ENCODE assay signal across 13 mouse cellular contexts in the genomic region with DNA sequence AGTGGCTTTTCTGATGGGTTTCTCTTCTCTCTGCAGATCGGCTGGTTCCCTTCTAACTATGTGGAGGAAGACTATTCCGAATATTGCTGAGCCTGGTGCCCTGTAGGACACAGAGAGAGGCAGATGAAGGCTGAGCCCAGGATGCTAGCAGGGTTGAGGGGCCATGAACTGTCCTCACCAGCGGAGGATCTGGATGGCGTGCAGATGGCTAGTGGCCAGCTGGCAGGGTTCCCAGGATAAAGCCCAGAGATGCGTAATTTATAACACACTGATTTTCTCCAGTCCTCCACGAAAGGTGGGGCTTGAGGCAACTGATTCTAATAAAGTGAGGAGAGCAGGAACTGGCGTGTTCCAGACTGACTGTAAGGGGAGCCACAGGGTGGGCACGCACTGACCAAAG. TPM values are rescaled to one million over a fixed set of nuclear protein-coding genes. Genes with fewer than 3 reads are reported as not detected.
A peak's percentile ranks its signal among the peaks of the same experiment; 100 is the strongest.
DNase-seq lines count a peak whose midpoint lies in the region; ATAC-seq lines count a peak whose summit lies in the region.
"Had no signal": no experiment of that assay in that cellular context is flagged by ENCODE, and none has a peak within 500 bp of the region (broad histone marks: within the 10 kb centered on the region; RNA-seq: fewer than 3 reads in every experiment).

No protein-coding gene starts in this region.

- no peaks in the 10 kb centered on the region for H3K9me3 ChIP-seq in hindbrain, embryonic 13.5 days
- no peaks in the 10 kb centered on the region for H3K9me3 ChIP-seq in hindbrain, embryonic 14.5 days (ENCODE audit: control insufficient read depth, low read length)
- no peaks in the 10 kb centered on the region for H3K9me3 ChIP-seq in neural tube, embryonic 14.5 days (ENCODE audit: control insufficient read depth, low read length)
- H3K9me3 ChIP-seq: heart, embryonic 10.5 days; limb, embryonic 10.5 days; lung, embryonic 15.5 days; midbrain, embryonic 15.5 days had no signal

- H3K4me2 ChIP-seq in hindbrain, embryonic 13.5 days: no peak overlapping the region
- no peak overlapping the region for H3K4me2 ChIP-seq in hindbrain, embryonic 14.5 days (replicated peaks)
- no peak overlapping the region for H3K4me2 ChIP-seq in neural tube, embryonic 14.5 days (ENCODE audit: low read depth, low read length)
- H3K4me2 ChIP-seq: lung, embryonic 15.5 days; midbrain, embryonic 15.5 days had no signal

- no peak overlapping the region for H3K4me3 ChIP-seq in hindbrain, embryonic 13.5 days
- H3K4me3 ChIP-seq in hindbrain, embryonic 14.5 days (replicated peaks; ENCODE audit: low read length): no peak overlapping the region
- H3K4me3 ChIP-seq in neural tube, embryonic 14.5 days (ENCODE audit: low read depth, low read length): no peak overlapping the region
- H3K4me3 ChIP-seq: heart, embryonic 10.5 days; limb, embryonic 10.5 days; lung, embryonic 15.5 days; midbrain, embryonic 15.5 days had no signal

- DNase-seq in hindbrain, embryonic 14.5 days (ENCODE audit: low spot score): no peak
- no peak for DNase-seq in neural tube, embryonic 10.5 days (ENCODE audit: extremely low spot score, low spot score)
- peak; percentile 91 for DNase-seq in adrenal gland, postnatal 14 days
- peak; percentile 46 to 66 for DNase-seq in kidney, postnatal 4 days
- no peak for DNase-seq in urinary bladder, adult 2 months (ENCODE audit: low spot score)
- DNase-seq in gastrocnemius, adult 18-20 months (ENCODE audit: low spot score): no peak

- ATAC-seq in hindbrain, embryonic 13.5 days (ENCODE audit: low FRiP score): 0 out of 2 replicates have a peak, but pooled peaks have one; percentile 46
- no peak for ATAC-seq in hindbrain, embryonic 14.5 days (ENCODE audit: low FRiP score)
- ATAC-seq in neural tube, embryonic 14.5 days (ENCODE audit: low read depth): peak; percentile 42; the same call in 1 of the 2 replicates
- ATAC-seq: midbrain, embryonic 15.5 days had no signal

- H3K9ac ChIP-seq in hindbrain, embryonic 13.5 days: no peak overlapping the region
- no peak overlapping the region for H3K9ac ChIP-seq in hindbrain, embryonic 14.5 days
- H3K9ac ChIP-seq in neural tube, embryonic 14.5 days (replicated peaks; ENCODE audit: low read depth, low read length): no peak overlapping the region
- H3K9ac ChIP-seq: lung, embryonic 15.5 days; midbrain, embryonic 15.5 days had no signal

- H3K27me3 ChIP-seq in hindbrain, embryonic 13.5 days: no peaks in the 10 kb centered on the region
- no peaks in the 10 kb centered on the region for H3K27me3 ChIP-seq in hindbrain, embryonic 14.5 days (ENCODE audit: control insufficient read depth, insufficient read depth, low read length)
- H3K27me3 ChIP-seq in neural tube, embryonic 14.5 days (ENCODE audit: control insufficient read depth, insufficient read depth, low read length): no peaks in the 10 kb centered on the region
- H3K27me3 ChIP-seq: CH12.LX; lung, embryonic 15.5 days; midbrain, embryonic 15.5 days had no signal

- no peaks in the 10 kb centered on the region for H3K36me3 ChIP-seq in hindbrain, embryonic 13.5 days
- H3K36me3 ChIP-seq in hindbrain, embryonic 14.5 days (replicated peaks; ENCODE audit: control insufficient read depth, insufficient read depth): no peaks in the 10 kb centered on the region
- no peaks in the 10 kb centered on the region for H3K36me3 ChIP-seq in neural tube, embryonic 14.5 days (ENCODE audit: control insufficient read depth, insufficient read depth, low read length)
- H3K36me3 ChIP-seq: heart, embryonic 10.5 days; limb, embryonic 10.5 days; lung, embryonic 15.5 days; midbrain, embryonic 15.5 days had no signal

- WGBS in hindbrain, embryonic 13.5 days: 80% methylated on average over 8 of the region's 8 CpGs
- WGBS in hindbrain, embryonic 14.5 days: 67% methylated on average over 8 of the region's 8 CpGs
- 60% methylated on average over 8 of the region's 8 CpGs for WGBS in neural tube, embryonic 14.5 days

- H3K4me1 ChIP-seq in hindbrain, embryonic 13.5 days (replicated peaks): no peaks in the 10 kb centered on the region
- no peaks in the 10 kb centered on the region for H3K4me1 ChIP-seq in hindbrain, embryonic 14.5 days (replicated peaks; ENCODE audit: control insufficient read depth, insufficient read depth, low read length)
- no peaks in the 10 kb centered on the region for H3K4me1 ChIP-seq in neural tube, embryonic 14.5 days (ENCODE audit: control insufficient read depth, insufficient read depth, low read length)
- H3K4me1 ChIP-seq: heart, embryonic 10.5 days; limb, embryonic 10.5 days; lung, embryonic 15.5 days; midbrain, embryonic 15.5 days had no signal

- no peak overlapping the region for H3K27ac ChIP-seq in hindbrain, embryonic 13.5 days
- no peak overlapping the region for H3K27ac ChIP-seq in hindbrain, embryonic 14.5 days
- H3K27ac ChIP-seq in neural tube, embryonic 14.5 days (ENCODE audit: low read depth, low read length): no peak overlapping the region
- H3K27ac ChIP-seq: heart, embryonic 10.5 days; limb, embryonic 10.5 days; lung, embryonic 15.5 days; midbrain, embryonic 15.5 days had no signal

RNA-seq across cellular contexts. Expression of gene Adgre1, which starts 30.9 kb away (rescaled TPM):
- polyA plus RNA-seq in hindbrain, embryonic 13.5 days (2015; fragmentation: Nextera tagmentation; extraction: Ambion mirVana): 4.7 and 6.9 TPM in 2 replicates
- 4.9 and 5.5 TPM in 2 replicates for polyA plus RNA-seq in hindbrain, embryonic 14.5 days (2014; fragmentation: Nextera tagmentation; extraction: Ambion mirVana)
- 2.3 and 6.1 TPM in 2 replicates for polyA plus RNA-seq in neural tube, embryonic 14.5 days (2014; fragmentation: Nextera tagmentation; extraction: Ambion mirVana)
- 4.8 and 5.9 TPM in 2 replicates for total RNA-seq in adrenal gland, postnatal 14 days (2021)
- polyA plus RNA-seq in urinary bladder, adult 2 months (2012; rRNA removed): 15.9 and 18.6 TPM in 2 replicates
- total RNA-seq in gastrocnemius, adult 18-20 months (2021): 1 to 10 TPM; 1.2 to 2.1 TPM

RNA-seq across cellular contexts. Expression of gene Vav1, which starts 48.7 kb away (rescaled TPM):
- polyA plus RNA-seq in hindbrain, embryonic 13.5 days (2015; fragmentation: Nextera tagmentation; extraction: Ambion mirVana): 1.8 and 2.2 TPM in 2 replicates
- polyA plus RNA-seq in hindbrain, embryonic 14.5 days (2014; fragmentation: Nextera tagmentation; extraction: Ambion mirVana): 1.7 TPM in 2 replicates
- 1.1 and 1.7 TPM in 2 replicates for polyA plus RNA-seq in neural tube, embryonic 14.5 days (2014; fragmentation: Nextera tagmentation; extraction: Ambion mirVana)
- 2.8 and 9.7 TPM in 2 replicates for total RNA-seq in adrenal gland, postnatal 14 days (2021)
- 3.5 and 3.9 TPM in 2 replicates for polyA plus RNA-seq in urinary bladder, adult 2 months (2012; rRNA removed)
- under 1 TPM; 0.32 to 0.71 TPM for total RNA-seq in gastrocnemius, adult 18-20 months (2021)

Comparison
In these comparisons a context has a peak if more than half of its experiments do, and no peak if none do; other contexts are left out.
1. DNase-seq: peak in adrenal gland, postnatal 14 days (single experiment) and kidney, postnatal 4 days (2 of 2); none in hindbrain, embryonic 14.5 days (single experiment), neural tube, embryonic 10.5 days (single experiment), urinary bladder, adult 2 months (single experiment) and gastrocnemius, adult 18-20 months (single experiment).